Mouse (Mus musculus) kidney, adult 18-20 months (tissue): Measurements from ENCODE around the gene Nadk.

Experiments
- DNase-seq: peaks from one replicate; pipeline ENCODE4 v3.0.0; 2021

Gene Nadk

DNA sequence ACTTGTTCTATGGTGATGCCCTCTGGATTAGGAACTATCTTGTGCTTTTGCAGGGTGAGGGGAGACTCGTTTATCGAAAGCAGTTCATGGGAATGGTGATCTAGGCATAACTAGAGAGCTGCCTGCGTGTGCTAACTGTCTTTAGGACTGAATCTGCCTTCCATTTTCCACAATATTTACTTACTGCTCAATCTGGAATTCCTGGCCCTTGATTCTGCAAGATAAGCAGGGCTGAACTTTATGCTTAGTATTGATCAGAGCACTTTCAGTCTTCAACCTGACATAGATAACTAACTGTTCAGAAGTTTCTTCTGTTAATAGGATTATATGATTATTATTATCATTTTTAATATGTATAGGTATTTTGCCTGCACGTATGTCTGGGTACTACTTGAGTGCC, 43.0 kb downstream of the Nadk start:
- DNase-seq: no peak

DNA sequence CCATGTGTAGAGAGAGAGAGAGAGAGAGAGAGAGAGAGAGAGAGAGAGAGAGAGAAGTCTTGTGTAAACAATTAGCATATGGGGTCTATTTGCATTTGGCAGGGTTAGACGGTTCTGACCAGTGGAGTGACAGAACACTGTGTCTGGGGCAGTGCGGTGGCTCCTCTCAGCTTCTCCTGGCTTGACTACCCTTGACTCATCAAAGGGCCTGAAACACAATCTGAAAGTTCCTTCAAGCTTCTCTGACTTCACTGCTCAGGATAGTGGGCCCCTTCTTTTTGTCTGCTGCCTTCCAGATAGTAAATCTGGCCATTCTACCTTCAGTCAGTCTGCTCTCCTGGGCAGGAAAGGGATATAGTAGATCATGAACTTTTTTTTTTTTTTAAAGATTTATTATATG, 44.6 kb downstream of the Nadk start:
- no peak for DNase-seq

DNA sequence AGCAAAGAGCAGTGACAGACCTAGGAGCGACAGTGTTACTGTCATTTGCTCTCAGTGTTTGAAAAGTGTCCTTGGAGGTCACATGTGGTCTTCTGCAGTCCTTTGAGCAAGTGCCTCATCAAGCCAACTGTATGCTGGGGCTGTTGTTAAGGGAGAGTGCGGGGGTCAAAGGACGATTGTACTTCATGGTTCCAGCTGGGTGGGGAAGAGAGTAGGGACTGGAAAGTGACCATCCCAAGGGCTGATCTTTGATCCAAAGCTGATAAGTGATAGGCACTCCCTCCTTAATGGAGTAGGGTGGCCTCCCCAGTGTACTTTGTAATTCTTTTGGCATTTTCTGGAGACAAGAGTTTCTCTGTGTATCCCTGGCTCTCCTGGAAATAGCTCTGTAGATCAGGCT, 49.7 kb downstream of the Nadk start:
- no peak for DNase-seq

DNA sequence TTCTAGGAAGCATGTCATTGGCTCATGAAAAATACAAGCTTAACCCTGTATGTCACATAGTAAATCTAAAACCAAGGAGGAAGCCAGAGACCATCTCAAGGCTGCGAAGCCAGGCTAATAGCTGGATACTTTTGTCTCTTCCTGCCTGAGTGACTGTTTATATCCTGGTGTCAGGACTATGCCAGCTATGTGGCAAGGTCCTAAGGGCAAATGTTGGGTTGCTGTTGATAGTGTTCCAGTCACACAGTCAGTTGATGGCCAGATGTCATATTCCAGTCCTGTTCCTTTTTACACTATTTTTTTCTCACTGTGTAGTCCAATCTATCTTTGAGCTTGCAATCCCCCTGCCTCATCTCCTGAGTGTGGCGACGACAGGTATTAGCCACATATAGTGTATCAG, 51.1 kb downstream of the Nadk start:
- no peak for DNase-seq

DNA sequence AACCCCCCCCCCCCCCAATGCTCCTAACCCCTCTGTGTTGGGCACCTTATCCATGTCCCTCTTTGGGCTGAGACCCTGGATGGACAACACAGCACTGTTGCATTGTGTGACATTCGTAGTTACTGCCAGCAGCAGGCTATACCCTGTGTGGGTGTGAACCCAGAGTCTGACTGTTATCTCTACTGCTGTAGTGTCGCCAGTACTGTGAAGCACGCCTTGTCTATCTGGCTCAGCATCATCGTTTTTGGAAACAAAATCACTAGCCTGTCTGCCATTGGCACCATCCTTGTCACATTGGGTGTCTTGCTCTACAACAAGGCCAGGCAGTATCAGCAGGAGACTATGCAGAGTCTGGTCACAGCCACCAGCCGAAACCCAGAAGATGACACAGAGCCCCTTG, 56.1 kb downstream of the Nadk start:
- DNase-seq: no peak

GRCm38 (mm10) chr4:155624338-155625291, 62.4 kb downstream of the Nadk start, which contains the start of gene Cdk11b:
Gene Cdk11b (plus strand): TSS chr4:155624854.
- DNase-seq: peak; percentile 94

- no peak for DNase-seq
Observed at GRCm38 (mm10) chr4:155630267-155630666, 68.1 kb downstream of the Nadk start.

GRCm38 (mm10) chr4:155635766-155636499, 73.8 kb downstream of the Nadk start:
- no peak for DNase-seq
